Mouse (Mus musculus) MEL (cell line): ENCODE measurements around the gene Gck. TPM values are rescaled to one million over a fixed set of nuclear protein-coding genes. Genes with fewer than 3 reads are reported as not detected.
"Not testable (repeated sequence)": the region's sequence is repeated elsewhere in the genome, so short reads cannot be mapped to it uniquely, and the experiment has no call there.

Experiments used
- DNase-seq: peaks from one replicate; pipeline ENCODE4 v3.0.0; 2011; ENCODE audit warnings: low read depth, low spot score
- H3K27ac ChIP-seq: 2 replicates; pipeline ENCODE4 v1.5.1; 2012; ENCODE audit warnings: low read depth, mild to moderate bottlenecking, control low read depth, low read length, moderate library complexity; ENCODE audit not compliant: control insufficient read depth
- H3K27me3 ChIP-seq, 2 experiments: fragments of 150-350 bp in 1 of 2; sonication (generic) in 1 of 2; 2 replicates each; pipeline ENCODE4 v1.6.1; 2012; ENCODE audit warnings: low read length in 2 of 2, mild to moderate bottlenecking in 2 of 2, improper control_type of control experiment in 1 of 2, moderate library complexity in 1 of 2; ENCODE audit not compliant: insufficient read depth in 2 of 2, control insufficient read depth in 1 of 2
- H3K36me3 ChIP-seq, 2 experiments: 2 replicates each; pipeline ENCODE4 v1.6.1; 2012 to 2014; ENCODE audit warnings: low read length in 2 of 2, improper control_type of control experiment in 1 of 2, inconsistent platforms in 1 of 2, mild to moderate bottlenecking in 1 of 2; ENCODE audit not compliant: insufficient read depth in 2 of 2, control insufficient read depth in 1 of 2
- H3K4me1 ChIP-seq, 2 experiments: fragments of 150-350 bp in 1 of 2; sonication (generic) in 1 of 2; 2 replicates each; pipeline ENCODE4 v1.6.1; 2012; ENCODE audit warnings: low read length in 2 of 2, improper control_type of control experiment in 1 of 2, mild to moderate bottlenecking in 1 of 2; ENCODE audit not compliant: insufficient read depth in 2 of 2, control insufficient read depth in 1 of 2
- H3K4me3 ChIP-seq, 2 experiments: fragments of 150-350 bp in 1 of 2; sonication (generic) in 1 of 2; 2 replicates each; pipeline ENCODE4 v1.5.1; 2012; ENCODE audit warnings: low read depth in 2 of 2, low read length in 2 of 2, mild to moderate bottlenecking in 2 of 2, moderate library complexity in 2 of 2, control low read depth in 1 of 2, improper control_type of control experiment in 1 of 2; ENCODE audit not compliant: control insufficient read depth in 1 of 2, insufficient read depth in 1 of 2
- H3K79me2 ChIP-seq: 2 replicates; pipeline ENCODE4 v1.6.1; 2012; ENCODE audit warnings: mild to moderate bottlenecking, low read length, moderate library complexity; ENCODE audit not compliant: control insufficient read depth, poor library complexity, insufficient read depth
- H3K9ac ChIP-seq: 2 replicates; pipeline ENCODE4 v1.6.1; 2012; ENCODE audit warnings: low read depth, mild to moderate bottlenecking, control low read depth, low read length, moderate library complexity; ENCODE audit not compliant: control insufficient read depth, poor library complexity, severe bottlenecking
- H3K9me3 ChIP-seq: fragments of 150-350 bp; sonication (generic); replicated peaks from 2 replicates; pipeline ENCODE4 v1.6.1; 2012; ENCODE audit warnings: mild to moderate bottlenecking, low read length, improper control_type of control experiment, moderate library complexity; ENCODE audit not compliant: insufficient read depth
- CTCF ChIP-seq, 3 experiments: IDR thresholded peaks in 2 of 3; conservative IDR thresholded peaks in 1 of 3; 2 replicates each; pipeline ENCODE4 v1.5.1; 2011 to 2012; ENCODE audit warnings: low read length in 3 of 3, low read depth in 2 of 3, mild to moderate bottlenecking in 2 of 3, improper control_type of control experiment in 1 of 3, inconsistent platforms in 1 of 3, mixed read lengths in 1 of 3, moderate library complexity in 1 of 3; ENCODE audit not compliant: control insufficient read depth in 1 of 3, insufficient read depth in 1 of 3, poor library complexity in 1 of 3, severe bottlenecking in 1 of 3
- EP300 ChIP-seq, 2 experiments: IDR thresholded peaks; 2 replicates each; pipeline ENCODE4 v1.6.1; 2011; ENCODE audit warnings: improper control_type of control experiment in 2 of 2, low read length in 2 of 2, low read depth in 1 of 2, mild to moderate bottlenecking in 1 of 2
- ETS1 ChIP-seq: IDR thresholded peaks from 2 replicates; pipeline ENCODE4 v1.6.1; 2012; ENCODE audit warnings: low read depth, mild to moderate bottlenecking, inconsistent platforms, low read length, improper control_type of control experiment, moderate library complexity
- GATA1 ChIP-seq: IDR thresholded peaks from 2 replicates; pipeline ENCODE4 v1.6.1; 2011; ENCODE audit warnings: low read depth, low read length, improper control_type of control experiment
- HCFC1 ChIP-seq: IDR thresholded peaks from 2 replicates; pipeline ENCODE4 v1.6.1; 2012; ENCODE audit warnings: low read depth, mild to moderate bottlenecking, inconsistent platforms, low read length, improper control_type of control experiment, moderate library complexity
- KAT2A ChIP-seq: conservative IDR thresholded peaks from 2 replicates; pipeline ENCODE4 v1.6.1; 2012; ENCODE audit warnings: low read depth, low read length, improper control_type of control experiment, inconsistent platforms
- MEF2A ChIP-seq: IDR thresholded peaks from 2 replicates; pipeline ENCODE4 v1.6.1; 2014; ENCODE audit warnings: low read depth, mild to moderate bottlenecking, inconsistent platforms, low read length, improper control_type of control experiment; ENCODE audit not compliant: poor library complexity, insufficient replicate concordance, severe bottlenecking; ENCODE audit errors: extremely low read depth
- MXI1 ChIP-seq: IDR thresholded peaks from 2 replicates; pipeline ENCODE4 v1.6.1; 2011; ENCODE audit warnings: mild to moderate bottlenecking, low read depth, low read length, improper control_type of control experiment
- MYC ChIP-seq: IDR thresholded peaks from 2 replicates; pipeline ENCODE4 v1.6.1; 2011; ENCODE audit warnings: low read depth, mild to moderate bottlenecking, low read length, improper control_type of control experiment, moderate library complexity
- NRF1 ChIP-seq: IDR thresholded peaks from 2 replicates; pipeline ENCODE4 v1.6.1; 2014; ENCODE audit warnings: low read depth, mild to moderate bottlenecking, inconsistent platforms, low read length, improper control_type of control experiment, moderate library complexity; ENCODE audit not compliant: poor library complexity, insufficient read depth, severe bottlenecking
- POLR2A ChIP-seq, 2 experiments: IDR thresholded peaks; 2 replicates each; pipeline ENCODE4 v1.6.1; 2011 to 2012; ENCODE audit warnings: low read length in 2 of 2, mild to moderate bottlenecking in 2 of 2, control low read depth in 1 of 2, improper control_type of control experiment in 1 of 2, low read depth in 1 of 2, moderate library complexity in 1 of 2; ENCODE audit not compliant: control insufficient read depth in 1 of 2, insufficient read depth in 1 of 2, poor library complexity in 1 of 2
- RCOR1 ChIP-seq: IDR thresholded peaks from 2 replicates; pipeline ENCODE4 v1.6.1; 2012; ENCODE audit warnings: low read depth, mild to moderate bottlenecking, inconsistent platforms, low read length, improper control_type of control experiment
- SMC3 ChIP-seq: IDR thresholded peaks from 2 replicates; pipeline ENCODE4 v1.6.1; 2011; ENCODE audit warnings: low read depth, low read length, improper control_type of control experiment
- TBP ChIP-seq: IDR thresholded peaks from 2 replicates; pipeline ENCODE4 v1.8.0; 2011; ENCODE audit warnings: low read depth, low read length, improper control_type of control experiment
- ZC3H11A ChIP-seq: IDR thresholded peaks from 2 replicates; pipeline ENCODE4 v1.6.1; 2012; ENCODE audit warnings: low read depth, mild to moderate bottlenecking, inconsistent platforms, low read length, improper control_type of control experiment
- ZKSCAN1 ChIP-seq: IDR thresholded peaks from 2 replicates; pipeline ENCODE4 v1.6.1; 2012; ENCODE audit warnings: low read depth, mild to moderate bottlenecking, inconsistent platforms, low read length, improper control_type of control experiment, moderate library complexity
- ZMIZ1 ChIP-seq: IDR thresholded peaks from 2 replicates; pipeline ENCODE4 v1.6.1; 2012; ENCODE audit warnings: low read depth, mild to moderate bottlenecking, inconsistent platforms, low read length, improper control_type of control experiment, moderate library complexity
- ZNF384 ChIP-seq: IDR thresholded peaks from 2 replicates; pipeline ENCODE4 v1.6.1; 2012; ENCODE audit warnings: low read depth, mild to moderate bottlenecking, inconsistent platforms, low read length, improper control_type of control experiment
- polyA plus RNA-seq, 2 experiments: library from polyadenylated mRNA; stranded (reverse) in 1 of 2; unstranded in 1 of 2; fragments of >175 nt in 1 of 2; fragments of >200 nt in 1 of 2; gene quantifications; 2 replicates each; pipeline versions ENCODE4 v1.2.1 to v1.2.4; 2012; ENCODE audit warnings: low replicate concordance in 2 of 2, low read depth in 1 of 2; ENCODE audit not compliant: insufficient read length in 2 of 2, insufficient read depth in 1 of 2, missing spikeins in 1 of 2
- total RNA-seq: library from RNA; depleted of rRNA; stranded (reverse); fragments of 300-350 nt; gene quantifications from 2 replicates; pipeline ENCODE4 v1.2.3, GENCODE M21; 2012

Gene Gck
- total and polyA plus RNA-seq, 3 experiments: not detected

- not testable (repeated sequence) for H3K79me2 ChIP-seq, H3K36me3 ChIP-seq, H3K9ac ChIP-seq, H3K27me3 ChIP-seq, H3K4me3 ChIP-seq, DNase-seq, H3K27ac ChIP-seq, H3K4me1 ChIP-seq, H3K9me3 ChIP-seq
- peak; percentile 88 for TF ChIP-seq TBP
- TF ChIP-seq, all 39 proteins: peak for 1; not testable (repeated sequence) for 38
Measured at GRCm38 (mm10) chr11:5888563-5888962, 61.3 kb downstream of the Gck start.

GRCm38 (mm10) chr11:5887250-5887649 lies 62.6 kb downstream of the Gck start:
- no peak overlapping the region for H3K9ac ChIP-seq
- no peaks in the 10 kb centered on the region for H3K79me2 ChIP-seq
- H3K27me3 ChIP-seq: no peaks in the 10 kb centered on the region
- H3K27ac ChIP-seq: no peak overlapping the region
- TF ChIP-seq CTCF (IDR thresholded peaks at IDR 0.05 in 2 of 3, conservative IDR thresholded peaks at IDR 0.05 in 1 of 3; ENCODE audit: control insufficient read depth in 1 of 3, insufficient read depth in 1 of 3, low read depth in 2 of 3, low read length in 3 of 3, poor library complexity in 1 of 3, severe bottlenecking in 1 of 3) (no peak), HCFC1 (no peak), GATA1 (no peak), ZC3H11A (no peak), MXI1 (no peak), MEF2A (no peak), RCOR1 (no peak), ZMIZ1 (no peak), POLR2A (IDR thresholded peaks at IDR 0.05; ENCODE audit: control insufficient read depth in 1 of 2, insufficient read depth in 1 of 2, low read depth in 1 of 2, low read length in 2 of 2, poor library complexity in 1 of 2) (no peak), TBP (no peak), ZKSCAN1 (no peak), EP300 (IDR thresholded peaks at IDR 0.05; ENCODE audit: low read depth in 1 of 2, low read length in 2 of 2) (no peak), SMC3 (no peak), ZNF384 (no peak), NRF1 (no peak), KAT2A (no peak), MYC (no peak), ETS1 (no peak)
- no peaks in the 10 kb centered on the region; a peak in 1 of 4 replicates for H3K4me1 ChIP-seq
- no peak overlapping the region for H3K4me3 ChIP-seq
- no peak for DNase-seq
- no peaks in the 10 kb centered on the region for H3K36me3 ChIP-seq
- H3K9me3 ChIP-seq: no peaks in the 10 kb centered on the region
